Mouse (Mus musculus) G1E (cell line): ENCODE data around the gene Kank3. TPM values are rescaled to one million over a fixed set of nuclear protein-coding genes. Genes with fewer than 3 reads are reported as not detected.

Source experiments
- ATAC-seq: 2 replicates; pipeline ENCODE4 v1.8.0; 2016; ENCODE audit warnings: mild to moderate bottlenecking; ENCODE audit not compliant: insufficient number of reproducible peaks, poor library complexity, low FRiP score, severe bottlenecking; ENCODE audit errors: extremely low read depth
- DNase-seq: peaks from one replicate; pipeline ENCODE4 v3.0.0; 2012; ENCODE audit warnings: low spot score
- H3K27me3 ChIP-seq: 2 replicates; pipeline ENCODE4 v1.6.1; 2012; ENCODE audit warnings: mild to moderate bottlenecking, low read length, inconsistent platforms; ENCODE audit not compliant: insufficient read depth
- H3K36me3 ChIP-seq: replicated peaks from 2 replicates; pipeline ENCODE3; 2012; ENCODE audit warnings: mild to moderate bottlenecking, inconsistent platforms
- H3K4me1 ChIP-seq: 2 replicates; pipeline ENCODE4 v1.6.1; 2012; ENCODE audit warnings: low read depth, low read length, inconsistent platforms, mixed read lengths; ENCODE audit not compliant: insufficient read depth
- H3K4me3 ChIP-seq: 2 replicates; pipeline ENCODE4 v1.5.1; 2012; ENCODE audit warnings: low read depth, mild to moderate bottlenecking, inconsistent platforms, low read length, moderate library complexity, mixed read lengths
- H3K9me3 ChIP-seq: replicated peaks from 2 replicates; pipeline ENCODE4 v1.6.1; 2012; ENCODE audit warnings: inconsistent platforms
- CTCF ChIP-seq: IDR thresholded peaks from 2 replicates; pipeline ENCODE4 v1.5.1; 2012; ENCODE audit warnings: low read depth, low read length, inconsistent platforms, mixed read lengths
- GATA1 ChIP-seq: IDR thresholded peaks from 2 replicates; pipeline ENCODE4 v1.6.1; 2012; ENCODE audit warnings: borderline replicate concordance, low read length, inconsistent platforms, mixed read lengths
- GATA2 ChIP-seq: IDR thresholded peaks from 2 replicates; pipeline ENCODE4 v1.6.1; 2012; ENCODE audit warnings: low read depth, low read length, inconsistent platforms, borderline replicate concordance
- POLR2AphosphoS5 ChIP-seq: IDR thresholded peaks from 2 replicates; pipeline ENCODE4 v1.6.1; 2012; ENCODE audit warnings: low read depth, low read length, inconsistent platforms; ENCODE audit not compliant: insufficient replicate concordance
- TAL1 ChIP-seq: conservative IDR thresholded peaks from 2 replicates; pipeline ENCODE4 v1.6.1; 2012; ENCODE audit warnings: low read depth, low read length, inconsistent platforms, mixed read lengths
- polyA plus RNA-seq: library from polyadenylated mRNA; stranded (reverse); fragments of >175 nt; gene quantifications from 2 replicates; pipeline ENCODE4 v1.2.3, GENCODE M21; 2012
- total RNA-seq, 2 experiments: library from RNA; stranded (forward) in 1 of 2; stranded (reverse) in 1 of 2; fragments of 200-1000 nt in 1 of 2; fragments of >200 nt in 1 of 2; fragmentation: Nextera tagmentation in 1 of 2; gene quantifications; 2 replicates each; pipeline ENCODE4 v1.2.3; 2014 to 2017

Gene Kank3
- total and polyA plus RNA-seq, 3 experiments: 1.1 to 6.6 (median 4.3) TPM

DNA sequence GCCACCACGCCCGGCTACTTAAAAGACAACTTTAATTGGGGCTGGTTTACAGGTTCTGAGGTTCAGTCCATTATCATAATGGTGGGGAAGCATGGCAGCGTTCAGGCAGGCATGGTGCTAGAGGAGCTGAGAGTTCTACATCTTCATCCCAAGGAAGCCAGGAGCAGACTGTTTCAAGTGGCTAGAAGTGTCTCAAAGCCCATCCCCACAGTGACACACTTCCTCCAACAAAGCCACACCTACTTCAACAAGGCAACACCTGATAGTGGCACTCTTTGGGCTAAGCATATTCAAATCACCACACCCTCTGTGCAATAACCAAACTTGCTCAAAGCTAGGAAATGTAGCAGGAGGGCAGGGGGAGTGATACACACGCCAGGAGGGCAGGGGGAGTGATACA lies 6.1 kb upstream of the Kank3 start:
- TF ChIP-seq CTCF (no peak), GATA2 (no peak), TAL1 (no peak), GATA1 (no peak), POLR2AphosphoS5 (no peak)
- peaks cover 20% of the 10 kb centered on the region for H3K27me3 ChIP-seq
- ATAC-seq (no peak), DNase-seq (no peak)
- no peak overlapping the region for H3K4me3 ChIP-seq
- H3K4me1 ChIP-seq: peaks cover 6% of the 10 kb centered on the region
- H3K36me3 ChIP-seq: no peaks in the 10 kb centered on the region
- H3K9me3 ChIP-seq: no peaks in the 10 kb centered on the region

GRCm38 (mm10) chr17:33804745-33805144 lies 5.6 kb upstream of the Kank3 start:
- Histone ChIP-seq H3K4me3 (no peak overlapping the region), H3K4me1 (peaks cover 6% of the 10 kb centered on the region), H3K27me3 (peaks cover 20% of the 10 kb centered on the region), H3K36me3 (no peaks in the 10 kb centered on the region), H3K9me3 (no peaks in the 10 kb centered on the region)
- ATAC-seq (no peak), DNase-seq (no peak)
- TF ChIP-seq CTCF (no peak), GATA1 (no peak), POLR2AphosphoS5 (no peak), GATA2 (no peak), TAL1 (no peak)

DNA sequence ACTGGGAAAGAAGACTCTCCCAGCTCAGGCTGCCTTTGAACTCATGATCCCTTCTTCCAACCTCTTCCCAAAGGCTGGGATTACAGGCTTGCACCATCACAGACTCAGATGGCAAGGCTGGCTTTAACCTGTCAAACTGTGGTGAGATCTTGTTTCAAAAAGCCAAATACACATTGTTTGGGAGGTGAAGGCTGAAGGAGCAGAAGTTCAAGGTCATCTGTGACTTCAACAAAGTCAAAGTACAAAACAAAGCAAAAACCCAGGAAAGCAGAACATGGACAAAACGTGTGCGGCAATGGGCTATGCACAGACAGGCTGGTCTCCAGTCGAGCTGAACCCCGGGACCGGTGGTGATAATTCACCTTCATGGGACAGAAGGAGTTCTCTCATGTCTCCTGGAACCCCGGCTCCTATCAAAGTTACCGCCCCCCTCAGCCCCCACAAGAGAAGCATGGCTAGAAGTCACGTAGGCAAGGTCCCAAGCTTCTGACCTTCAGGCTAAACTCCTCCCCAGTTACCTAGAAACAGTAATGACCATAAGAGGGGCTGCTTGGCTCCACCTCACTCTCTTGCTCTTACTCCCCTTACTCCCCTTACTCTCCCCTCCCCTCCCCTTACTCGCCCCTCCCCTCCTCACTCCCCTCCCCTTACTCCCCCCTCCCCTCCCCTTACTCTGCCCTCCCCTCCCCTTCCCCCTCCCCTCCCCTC lies 3.0 kb upstream of the Kank3 start:
- no peak for DNase-seq
- Histone ChIP-seq H3K36me3 (no peaks in the 10 kb centered on the region), H3K4me3 (no peak overlapping the region), H3K4me1 (peaks cover 14% of the 10 kb centered on the region), H3K27me3 (peaks cover 44% of the 10 kb centered on the region), H3K9me3 (no peaks in the 10 kb centered on the region)
- no peak for ATAC-seq
- TF ChIP-seq GATA2: no peak
- TF ChIP-seq POLR2AphosphoS5: no peak
- TF ChIP-seq GATA1: no peak

DNA sequence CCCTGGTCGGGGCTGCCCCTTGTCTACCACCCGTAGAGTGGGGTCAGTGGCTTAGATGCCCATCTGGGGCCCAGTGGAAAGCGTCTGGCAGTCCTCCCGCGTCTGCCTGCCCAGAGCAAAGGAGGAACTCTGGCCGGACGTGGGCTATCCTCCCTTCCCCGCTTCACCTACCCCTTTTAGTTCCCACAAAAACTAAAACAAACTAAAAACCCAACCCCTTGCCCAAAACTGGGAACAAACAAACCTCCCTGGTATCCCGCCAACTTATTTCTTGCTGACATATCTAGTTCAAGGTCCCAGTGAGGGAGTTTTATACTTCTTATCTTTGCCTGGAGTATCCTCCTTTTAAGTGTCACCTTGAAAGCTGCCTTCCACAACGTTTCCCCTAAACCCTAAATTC lies 2.1 kb upstream of the Kank3 start:
- Histone ChIP-seq H3K9me3 (no peaks in the 10 kb centered on the region), H3K27me3 (peaks cover 52% of the 10 kb centered on the region), H3K4me3 (no peak overlapping the region), H3K4me1 (peaks cover 14% of the 10 kb centered on the region), H3K36me3 (no peaks in the 10 kb centered on the region)
- no peak for TF ChIP-seq POLR2AphosphoS5
- no peak for TF ChIP-seq TAL1
- no peak for TF ChIP-seq GATA1
- no peak for TF ChIP-seq GATA2
- no peak for TF ChIP-seq CTCF
- no peak for ATAC-seq
- DNase-seq: no peak

DNA sequence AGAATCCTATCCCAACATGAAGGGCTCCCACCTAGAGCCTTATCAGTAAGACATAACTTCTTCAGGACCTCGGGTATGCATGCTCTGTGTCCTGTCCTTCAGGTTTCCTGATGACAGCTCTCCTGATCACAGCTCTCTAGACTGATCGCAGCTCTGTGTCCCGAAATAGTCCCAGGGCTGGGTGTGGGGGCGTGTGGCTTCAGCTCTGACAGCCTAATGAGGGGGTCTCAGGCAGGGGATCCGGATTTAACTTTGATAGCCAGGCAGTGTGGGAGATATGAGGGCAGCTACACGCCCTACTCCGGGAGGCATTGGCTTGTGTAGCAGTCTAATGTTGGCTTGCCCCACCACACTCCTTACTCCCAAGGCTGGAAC lies 810 bp downstream of the Kank3 start:
- H3K4me1 ChIP-seq: peaks cover 9% of the 10 kb centered on the region
- ATAC-seq (no peak), DNase-seq (no peak)
- H3K27me3 ChIP-seq: peaks cover 55% of the 10 kb centered on the region
- no peaks in the 10 kb centered on the region for H3K36me3 ChIP-seq
- H3K9me3 ChIP-seq: no peaks in the 10 kb centered on the region
- no peak overlapping the region for H3K4me3 ChIP-seq
- TF ChIP-seq GATA2 (no peak), CTCF (no peak), TAL1 (no peak), POLR2AphosphoS5 (no peak), GATA1 (no peak)

DNA sequence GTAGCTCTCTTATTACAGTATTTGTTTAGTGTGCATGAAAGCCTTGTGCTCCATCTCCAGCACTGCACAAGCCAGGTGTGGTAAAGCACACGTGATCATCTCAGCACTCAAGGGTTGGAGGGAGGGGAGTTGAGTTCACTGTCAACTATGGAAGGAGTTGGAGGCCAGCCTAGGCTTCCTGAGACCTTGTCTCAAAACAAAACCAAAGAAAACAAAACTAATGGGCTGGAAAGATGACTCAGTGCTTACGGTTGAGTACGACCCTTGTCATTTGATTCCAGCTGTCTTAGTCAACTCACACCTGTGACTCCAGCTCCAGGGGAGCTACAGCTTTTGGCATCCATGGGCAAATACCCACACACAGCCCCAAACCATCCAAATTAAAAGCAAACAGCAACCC lies 2.2 kb downstream of the Kank3 start:
- no peak for TF ChIP-seq TAL1
- TF ChIP-seq GATA2: no peak
- no peak for TF ChIP-seq GATA1
- no peak for TF ChIP-seq CTCF
- no peak for TF ChIP-seq POLR2AphosphoS5
- no peak for DNase-seq
- peaks cover 46% of the 10 kb centered on the region for H3K27me3 ChIP-seq
- no peak for ATAC-seq
- H3K4me3 ChIP-seq: no peak overlapping the region
- peaks cover 15% of the 10 kb centered on the region for H3K4me1 ChIP-seq
- no peaks in the 10 kb centered on the region for H3K9me3 ChIP-seq
- no peaks in the 10 kb centered on the region for H3K36me3 ChIP-seq

- Histone ChIP-seq H3K4me1 (peaks cover 19% of the 10 kb centered on the region), H3K27me3 (peaks cover 43% of the 10 kb centered on the region), H3K9me3 (no peaks in the 10 kb centered on the region), H3K4me3 (no peak overlapping the region), H3K36me3 (peaks cover 3% of the 10 kb centered on the region)
- ATAC-seq: no peak
- TF ChIP-seq POLR2AphosphoS5: no peak
- no peak for TF ChIP-seq GATA1
- no peak for TF ChIP-seq CTCF
- TF ChIP-seq TAL1: no peak
- no peak for TF ChIP-seq GATA2
- no peak for DNase-seq
These were observed 2.7 kb downstream of the Kank3 start for GRCm38 (mm10) chr17:33812990-33813389.
